Mouse (Mus musculus): ENCODE results near the gene Cdk11b. TPM values are rescaled to one million over a fixed set of nuclear protein-coding genes. Genes with fewer than 3 reads are reported as not detected.
"Not testable (repeated sequence)": the region's sequence is repeated elsewhere in the genome, so short reads cannot be mapped to it uniquely, and the experiment has no call there.

Cdk11b gene
- polyA plus RNA-seq, 1 experiment from 2014 or later = 53.9 TPM

DNA sequence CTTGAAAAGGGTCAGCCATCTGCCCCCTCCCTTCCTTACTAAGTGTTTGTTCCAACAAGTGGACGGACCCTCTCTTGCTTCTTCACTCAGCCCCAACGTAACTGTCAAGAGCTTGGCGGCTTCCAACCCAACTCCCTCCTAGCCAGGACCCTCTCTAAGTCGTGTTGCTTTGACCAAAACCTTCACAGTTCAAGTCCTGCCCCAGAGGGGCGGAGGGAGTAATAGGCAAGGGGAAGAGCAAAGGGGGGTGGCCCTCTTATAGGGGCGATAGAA lies 29.5 kb downstream of the Cdk11b start:
- Histone ChIP-seq H3K27me3 (replicated peaks) (peaks cover 16% of the 10 kb centered on the region), H3K9me3 (no peaks in the 10 kb centered on the region), H3K9ac (peak overlapping the region; percentile 52), H3K4me3 (replicated peaks) (peak overlapping the region; percentile 45), H3K36me3 (peaks cover 25% of the 10 kb centered on the region), H3K27ac (peak overlapping the region; percentile 54; the same call in 1 of the 2 replicates), H3K4me2 (replicated peaks) (peak overlapping the region; percentile 89), H3K4me1 (replicated peaks) (peaks cover 44% of the 10 kb centered on the region)
- ATAC-seq = 0 out of 2 replicates have a peak, but pooled peaks have one; percentile 1
- WGBS = 5% methylated on average over 6 of the region's 6 CpGs

DNA sequence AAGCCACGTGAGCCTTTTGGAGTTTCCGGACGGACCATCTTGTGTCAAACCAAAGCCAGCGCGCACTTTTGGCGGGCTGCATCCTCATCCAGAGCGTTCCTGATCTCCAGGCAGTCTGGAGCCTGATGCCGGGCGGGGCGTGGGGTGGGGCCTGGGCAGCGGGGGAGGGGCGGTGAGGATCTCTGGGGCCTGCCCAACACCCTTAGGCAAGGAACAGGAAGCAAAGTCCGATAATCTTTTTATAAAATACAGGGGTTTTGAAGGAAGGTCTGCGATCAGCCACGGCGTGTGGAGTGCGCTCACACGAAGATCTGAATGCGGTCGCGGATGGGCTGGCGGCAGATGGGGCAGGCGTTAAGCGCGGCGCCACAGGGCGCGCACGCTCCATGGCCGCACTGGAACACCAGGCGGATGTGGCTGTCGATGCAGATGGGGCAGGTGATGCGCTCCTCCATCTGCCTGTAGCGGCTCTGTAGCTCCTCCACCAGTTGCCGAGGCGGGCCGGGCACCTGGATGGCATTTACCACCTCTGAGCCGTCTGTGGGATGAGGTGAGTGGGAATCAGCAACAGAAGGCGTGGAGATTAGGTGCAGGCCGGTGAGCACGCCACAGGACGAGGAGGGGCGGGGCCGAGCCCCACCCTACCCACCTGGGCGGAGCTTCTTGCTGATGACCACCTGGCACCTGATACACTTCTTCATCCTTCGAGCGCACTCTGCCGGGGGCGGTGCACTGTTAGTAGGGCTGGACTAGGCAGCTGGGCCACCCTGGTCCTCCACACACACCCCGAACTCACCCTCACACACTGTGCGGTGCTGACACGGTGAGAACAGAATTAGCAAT lies 30.0 kb downstream of the Cdk11b start:
- WGBS = 2% methylated on average over 52 of the region's 52 CpGs
- H3K4me1 ChIP-seq (replicated peaks) = peaks cover 44% of the 10 kb centered on the region
- peak overlapping the region; percentile 89 for H3K4me2 ChIP-seq (replicated peaks)
- peak overlapping the region; percentile 52 for H3K9ac ChIP-seq
- peak; percentile 81 for ATAC-seq
- peaks cover 19% of the 10 kb centered on the region for H3K36me3 ChIP-seq
- peaks cover 16% of the 10 kb centered on the region for H3K27me3 ChIP-seq (replicated peaks)
- peak overlapping the region; percentile 54 for H3K27ac ChIP-seq
- H3K9me3 ChIP-seq = no peaks in the 10 kb centered on the region
- H3K4me3 ChIP-seq (replicated peaks) = peak overlapping the region; percentile 45

DNA sequence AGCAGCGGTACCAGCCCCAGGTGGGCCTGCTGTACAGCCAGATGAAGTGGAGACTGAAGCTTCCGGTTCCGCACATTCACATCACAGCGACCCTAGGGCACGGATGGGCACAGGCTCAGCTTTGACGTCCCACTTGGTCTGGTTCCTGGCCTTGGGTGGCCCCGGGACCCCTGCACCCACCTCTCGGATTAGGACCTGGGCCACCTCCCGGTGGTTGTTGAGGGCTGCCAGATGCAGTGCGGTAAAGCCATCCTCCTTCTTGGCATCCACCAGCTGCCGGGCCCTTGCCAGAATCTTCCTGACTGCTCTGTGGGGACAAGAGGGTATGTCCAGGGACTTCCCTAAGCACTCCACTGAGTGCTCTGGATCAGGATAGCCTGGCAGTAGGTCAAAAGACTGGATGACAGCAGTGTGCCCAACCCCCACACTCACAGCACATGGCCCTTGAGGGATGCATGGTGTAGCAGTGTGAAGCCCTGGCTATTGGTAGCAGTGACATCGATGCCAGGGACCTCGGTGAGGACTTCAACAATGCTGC lies 31.6 kb downstream of the Cdk11b start:
- Histone ChIP-seq H3K4me1 (replicated peaks) (peaks cover 48% of the 10 kb centered on the region), H3K4me3 (replicated peaks) (no peak overlapping the region), H3K4me2 (replicated peaks) (no peak overlapping the region), H3K36me3 (peaks cover 8% of the 10 kb centered on the region; the same call in 1 of the 2 replicates), H3K9me3 (no peaks in the 10 kb centered on the region), H3K27me3 (replicated peaks) (peaks cover 16% of the 10 kb centered on the region), H3K9ac (peak overlapping the region; percentile 5), H3K27ac (no peak overlapping the region)
- WGBS = 91% methylated on average over 13 of the region's 13 CpGs
- ATAC-seq = no peak

DNA sequence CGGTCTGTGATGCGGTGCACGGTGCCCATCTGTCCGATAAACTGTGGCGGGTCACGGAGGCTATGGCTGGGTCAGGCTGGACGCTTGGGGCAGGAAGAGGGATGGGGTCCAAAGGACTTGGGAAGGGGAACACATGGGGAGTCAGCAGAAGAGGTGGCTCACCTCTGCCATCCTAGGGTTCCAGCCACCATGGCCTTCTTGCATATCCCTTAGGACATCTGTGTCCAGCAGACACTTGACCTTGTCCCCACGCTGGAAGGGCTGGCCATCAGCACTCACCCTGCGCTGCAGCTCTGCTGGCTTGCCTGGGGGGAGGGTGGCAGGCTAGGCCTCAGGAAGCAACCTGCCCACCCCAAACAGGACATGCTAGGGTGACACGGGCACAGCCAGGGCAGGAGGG lies 34.3 kb downstream of the Cdk11b start:
- no peak overlapping the region for H3K9ac ChIP-seq
- H3K27me3 ChIP-seq (replicated peaks) = 0 out of 2 replicates have a peak, but pooled peaks cover 6% of the 10 kb centered on the region
- ATAC-seq = no peak
- no peak overlapping the region for H3K4me2 ChIP-seq (replicated peaks)
- 93% methylated on average over 10 of the region's 10 CpGs for WGBS
- peaks cover 22% of the 10 kb centered on the region for H3K4me1 ChIP-seq (replicated peaks)
- H3K27ac ChIP-seq = no peak overlapping the region
- no peaks in the 10 kb centered on the region for H3K9me3 ChIP-seq
- peaks cover 8% of the 10 kb centered on the region; the same call in 1 of the 2 replicates for H3K36me3 ChIP-seq
- H3K4me3 ChIP-seq (replicated peaks) = no peak overlapping the region

DNA sequence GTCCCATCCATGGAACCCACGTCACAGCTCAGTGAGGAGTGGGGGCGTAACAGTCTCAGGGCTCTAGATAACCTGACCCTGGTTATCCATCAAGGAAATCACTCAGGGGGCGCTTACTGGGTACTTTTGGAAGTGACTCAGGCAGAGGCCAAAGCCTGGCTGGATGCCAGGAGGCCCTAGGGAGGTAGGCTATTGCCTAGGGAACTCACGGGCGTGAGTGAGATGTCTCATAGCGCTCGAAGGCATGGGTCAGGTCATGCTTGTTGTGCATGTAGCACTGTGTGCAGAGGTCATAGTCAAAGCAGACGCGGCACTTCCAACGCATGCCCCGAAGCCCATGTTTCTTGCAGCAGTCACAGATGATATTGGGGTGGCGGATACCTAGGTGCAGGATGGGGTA lies 36.0 kb downstream of the Cdk11b start:
- Histone ChIP-seq H3K4me1 (replicated peaks) (peaks cover 7% of the 10 kb centered on the region; the same call in 1 of the 2 replicates), H3K4me2 (replicated peaks) (no peak overlapping the region), H3K27me3 (replicated peaks) (no peaks in the 10 kb centered on the region), H3K27ac (no peak overlapping the region), H3K4me3 (replicated peaks) (no peak overlapping the region), H3K36me3 (peaks cover 8% of the 10 kb centered on the region; the same call in 1 of the 2 replicates), H3K9me3 (no peaks in the 10 kb centered on the region), H3K9ac (no peak overlapping the region)
- 70% methylated on average over 12 of the region's 12 CpGs for WGBS
- ATAC-seq = peak; percentile 55

DNA sequence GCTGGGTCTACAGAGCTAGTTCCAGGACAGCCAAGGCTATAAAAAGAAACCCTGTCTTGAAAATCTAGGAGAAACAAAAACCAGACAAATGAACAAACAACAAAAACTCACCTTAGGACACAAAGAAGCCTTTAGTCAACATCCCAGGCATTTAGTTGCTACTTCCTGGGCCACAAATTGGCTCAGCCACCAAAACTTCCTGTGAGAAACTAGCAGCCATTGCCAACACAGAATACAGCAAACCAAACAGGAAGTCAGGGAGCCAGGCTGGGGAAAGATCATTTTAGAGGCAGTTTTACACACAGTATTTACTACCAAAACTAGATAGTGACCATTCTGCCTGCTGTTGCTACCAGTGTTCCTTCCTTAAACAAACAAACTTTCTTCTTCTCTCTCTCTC lies 42.2 kb downstream of the Cdk11b start:
- H3K4me3 ChIP-seq (replicated peaks) = no peak overlapping the region
- no peak overlapping the region for H3K27ac ChIP-seq
- no peaks in the 10 kb centered on the region for H3K27me3 ChIP-seq (replicated peaks)
- 0 out of 2 replicates have a peak, but pooled peaks cover 2% of the 10 kb centered on the region for H3K36me3 ChIP-seq
- no peak for ATAC-seq
- H3K4me2 ChIP-seq (replicated peaks) = no peak overlapping the region
- H3K4me1 ChIP-seq (replicated peaks) = peaks cover 12% of the 10 kb centered on the region
- H3K9me3 ChIP-seq = no peaks in the 10 kb centered on the region
- H3K9ac ChIP-seq = no peak overlapping the region

DNA sequence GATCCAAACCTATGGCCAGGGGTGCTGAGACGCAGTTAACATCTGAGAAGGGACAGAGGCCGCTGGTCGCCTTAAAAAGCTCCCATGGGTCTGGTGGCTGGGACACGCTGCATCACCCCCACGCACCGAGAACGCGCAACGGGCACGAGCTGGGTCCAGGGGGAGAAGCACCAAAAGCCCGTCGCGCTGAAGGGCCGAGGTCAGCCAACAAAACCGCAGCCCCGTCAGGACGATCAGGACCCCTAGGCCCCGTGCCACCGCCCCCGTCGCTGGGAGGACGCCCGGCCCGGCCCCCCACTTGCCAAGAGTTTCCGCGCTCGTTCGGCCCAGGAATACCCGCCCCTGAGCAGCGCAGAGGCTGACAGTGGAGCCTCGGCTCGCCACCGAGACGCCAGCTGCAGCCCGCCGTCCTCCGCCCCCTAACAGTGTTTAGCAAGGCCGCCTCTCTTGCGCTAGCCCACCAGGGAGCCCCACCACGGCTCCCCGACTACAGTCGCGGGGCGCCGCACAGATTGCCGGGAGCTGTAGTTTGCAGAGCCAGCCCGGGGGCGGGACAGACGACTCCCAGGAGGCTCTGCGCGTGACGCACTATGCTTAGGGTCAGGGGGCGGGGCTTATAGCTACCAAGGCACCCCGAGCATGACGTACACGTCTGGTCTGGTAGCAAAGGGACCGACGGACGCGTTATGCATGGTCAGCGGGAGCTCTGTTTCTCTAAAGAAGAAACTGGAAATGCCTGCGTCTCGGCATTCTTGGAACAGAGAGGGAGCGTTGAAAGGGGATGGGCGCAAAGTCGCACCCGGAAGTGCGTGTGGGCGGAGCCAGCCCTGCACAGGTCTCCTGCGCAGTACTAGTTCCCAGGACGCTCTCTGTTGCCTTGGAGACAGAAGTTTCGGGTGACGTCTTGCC lies 44.3 kb downstream of the Cdk11b start, which contains the start of gene Mib2:
Gene Mib2, minus strand, starts transcription at position 510 of the 909 bp plus-strand sequence.
- ATAC-seq = peak; percentile 99
- Histone ChIP-seq H3K9me3 (no peaks in the 10 kb centered on the region), H3K27me3 (replicated peaks) (no peaks in the 10 kb centered on the region), H3K36me3 (0 out of 2 replicates have a peak, but pooled peaks cover 2% of the 10 kb centered on the region), H3K9ac (peak within 1 kb of the TSS; percentile 74), H3K27ac (peak within 1 kb of the TSS; percentile 68), H3K4me3 (replicated peaks) (peak within 1 kb of the TSS; percentile 72), H3K4me2 (replicated peaks) (peak within 1 kb of the TSS; percentile 88), H3K4me1 (replicated peaks) (peaks cover 12% of the 10 kb centered on the region)
- under 1% methylated on average over 73 of the region's 73 CpGs for WGBS

DNA sequence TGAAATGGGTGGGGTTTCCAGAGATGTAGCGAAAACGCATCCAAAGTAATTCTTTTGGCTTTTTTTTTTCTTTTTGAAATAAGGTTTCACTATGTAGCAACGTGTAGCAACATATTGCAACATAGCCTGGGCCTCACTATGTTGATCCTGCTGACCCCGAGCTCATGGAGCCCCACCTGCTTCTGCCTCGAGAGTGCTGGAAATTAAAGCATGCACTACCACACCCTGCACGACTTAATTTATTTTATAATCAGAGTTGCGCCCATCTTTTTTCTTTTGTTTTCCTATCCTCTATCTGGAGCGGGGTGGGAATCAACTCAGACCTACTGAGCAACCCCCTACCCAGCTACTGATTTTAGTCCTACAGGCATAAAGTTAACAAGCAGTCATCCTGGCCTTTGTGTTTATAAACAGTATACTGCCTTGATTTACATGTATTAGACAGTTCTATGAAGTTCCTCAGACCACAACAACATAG lies 45.0 kb downstream of the Cdk11b start:
- Histone ChIP-seq H3K4me2 (replicated peaks) (peak overlapping the region; percentile 60), H3K27ac (0 out of 2 replicates have a peak overlapping the region, but pooled peaks have one; percentile 13), H3K4me3 (replicated peaks) (peak overlapping the region; percentile 72), H3K4me1 (replicated peaks) (peaks cover 12% of the 10 kb centered on the region), H3K36me3 (0 out of 2 replicates have a peak, but pooled peaks cover 2% of the 10 kb centered on the region), H3K27me3 (replicated peaks) (no peaks in the 10 kb centered on the region), H3K9me3 (no peaks in the 10 kb centered on the region), H3K9ac (no peak overlapping the region)
- peak; percentile 50; the same call in 1 of the 2 replicates for ATAC-seq
- WGBS = 1% methylated on average over 8 of the region's 8 CpGs

DNA sequence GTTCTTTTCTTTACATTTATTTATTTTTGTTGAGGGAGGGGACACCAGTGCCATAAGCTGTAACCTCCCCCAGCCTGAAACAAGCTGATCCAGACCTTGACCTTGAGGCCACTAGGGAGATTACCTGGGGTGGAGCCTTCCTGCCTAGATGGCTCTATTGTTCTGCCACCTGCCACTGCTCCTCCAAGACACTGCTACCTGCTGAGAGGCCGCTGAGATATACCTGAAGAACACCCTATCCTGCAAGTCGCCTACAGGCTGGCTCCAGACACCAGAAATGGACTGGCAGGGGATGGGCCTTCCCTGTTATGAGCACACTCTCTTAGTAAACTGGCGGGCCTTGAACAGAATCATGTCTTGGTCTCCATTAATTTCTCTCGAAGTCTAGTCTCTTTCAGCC lies 45.6 kb downstream of the Cdk11b start:
- H3K27ac ChIP-seq = peak overlapping the region; percentile 13; the same call in 1 of the 2 replicates
- not testable (repeated sequence) for H3K27me3 ChIP-seq (replicated peaks); H3K9me3 ChIP-seq; H3K9ac ChIP-seq; H3K36me3 ChIP-seq; H3K4me3 ChIP-seq (replicated peaks); ATAC-seq
- H3K4me2 ChIP-seq (replicated peaks) = peak overlapping the region; percentile 60; the same call in 1 of the 2 replicates
- H3K4me1 ChIP-seq (replicated peaks) = peaks cover 12% of the 10 kb centered on the region
- 54% methylated on average over 4 of the region's 4 CpGs for WGBS

DNA sequence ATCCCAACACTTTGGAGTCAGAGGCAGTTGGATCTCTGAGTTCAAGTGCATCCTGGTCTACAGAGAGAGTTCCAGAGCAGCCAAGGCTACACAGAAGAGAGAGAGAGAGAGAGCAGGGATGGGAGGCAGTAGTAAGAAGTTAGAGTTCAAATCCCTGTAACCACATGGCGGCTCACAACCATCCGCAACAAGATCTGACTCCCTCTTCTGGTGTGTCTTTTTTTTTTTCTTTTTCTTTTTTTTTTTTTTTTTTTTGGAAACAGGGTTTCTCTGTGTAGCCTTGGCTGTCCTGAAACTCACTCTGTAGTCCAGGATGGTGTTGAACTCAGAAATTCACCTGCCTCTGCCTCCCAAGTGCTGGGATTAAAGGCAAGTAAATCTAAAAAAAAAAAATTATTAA lies 47.4 kb downstream of the Cdk11b start:
- no peaks in the 10 kb centered on the region for H3K36me3 ChIP-seq
- H3K4me3 ChIP-seq (replicated peaks) = no peak overlapping the region
- no peak for ATAC-seq
- H3K4me1 ChIP-seq (replicated peaks) = peaks cover 8% of the 10 kb centered on the region
- no peak overlapping the region for H3K9ac ChIP-seq
- H3K27ac ChIP-seq = no peak overlapping the region
- no peak overlapping the region for H3K4me2 ChIP-seq (replicated peaks)
- no peaks in the 10 kb centered on the region for H3K9me3 ChIP-seq
- WGBS = 54% methylated on average over 2 of the region's 2 CpGs
- no peaks in the 10 kb centered on the region for H3K27me3 ChIP-seq (replicated peaks)

DNA sequence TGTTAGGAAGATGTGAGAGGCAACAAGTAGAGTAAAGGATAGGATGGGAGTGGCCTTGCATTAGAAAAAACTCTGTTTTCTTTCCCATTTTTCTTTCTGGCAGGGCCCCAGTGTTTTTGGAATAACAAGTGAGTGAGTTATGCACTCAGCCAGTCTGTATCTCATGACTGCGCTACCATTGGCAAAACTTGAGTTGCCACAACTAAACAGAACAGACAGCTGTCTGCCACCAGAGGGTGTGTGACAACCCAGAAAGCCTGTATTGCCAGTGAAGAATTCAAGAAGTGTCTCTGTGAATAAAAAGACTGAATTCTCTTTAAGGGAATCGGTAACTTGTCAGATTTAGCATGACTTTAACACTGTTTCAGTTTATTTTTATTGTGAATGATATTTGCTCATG lies 51.3 kb downstream of the Cdk11b start:
- H3K36me3 ChIP-seq = no peaks in the 10 kb centered on the region
- no peaks in the 10 kb centered on the region for H3K4me1 ChIP-seq (replicated peaks)
- no peak overlapping the region for H3K4me3 ChIP-seq (replicated peaks)
- no peaks in the 10 kb centered on the region for H3K9me3 ChIP-seq
- H3K4me2 ChIP-seq (replicated peaks) = no peak overlapping the region
- no peak overlapping the region for H3K27ac ChIP-seq
- no peak for ATAC-seq
- H3K27me3 ChIP-seq (replicated peaks) = no peaks in the 10 kb centered on the region
- no peak overlapping the region for H3K9ac ChIP-seq
- 82% methylated on average over 2 of the region's 2 CpGs for WGBS

Measured in intestine, embryonic 15.5 days (tissue).